Mouse (Mus musculus): ENCODE data around the gene Mthfsd.
A peak's percentile ranks its signal among the peaks of the same experiment; 100 is the strongest.
"Not testable (repeated sequence)": the region's sequence is repeated elsewhere in the genome, so short reads cannot be mapped to it uniquely, and the experiment has no call there.

Mthfsd gene

GRCm38 (mm10) chr8:121107668-121108656 lies at the start of gene Mthfsd:
Gene Mthfsd, minus strand, starts transcription at chr8:121108392.
- DNase-seq (ENCODE audit: low read depth, low spot score) = peak; percentile 92

GRCm38 (mm10) chr8:121156990-121157491 lies 48.8 kb upstream of the Mthfsd start:
- no peak for DNase-seq (ENCODE audit: low read depth, low spot score)

GRCm38 (mm10) chr8:121152394-121152793 lies 44.2 kb upstream of the Mthfsd start:
- no peak for DNase-seq (ENCODE audit: low read depth, low spot score)

GRCm38 (mm10) chr8:121148573-121149083 lies 40.4 kb upstream of the Mthfsd start:
- no peak for DNase-seq (ENCODE audit: low read depth, low spot score)

GRCm38 (mm10) chr8:121145457-121146134 lies 37.4 kb upstream of the Mthfsd start:
- not testable (repeated sequence) for DNase-seq (ENCODE audit: low read depth, low spot score)

- no peak for DNase-seq (ENCODE audit: low read depth, low spot score)
Observed at GRCm38 (mm10) chr8:121136856-121137255, 28.7 kb upstream of the Mthfsd start.

GRCm38 (mm10) chr8:121134512-121134911 lies 26.3 kb upstream of the Mthfsd start:
- no peak for DNase-seq (ENCODE audit: low read depth, low spot score)

- DNase-seq (ENCODE audit: low read depth, low spot score) = no peak
Observed at GRCm38 (mm10) chr8:121134102-121134501, 25.9 kb upstream of the Mthfsd start.

- DNase-seq (ENCODE audit: low read depth, low spot score) = no peak
Observed at GRCm38 (mm10) chr8:121132961-121133513, 24.8 kb upstream of the Mthfsd start.

- no peak for DNase-seq (ENCODE audit: low read depth, low spot score)
Observed at GRCm38 (mm10) chr8:121130522-121130921, 22.3 kb upstream of the Mthfsd start.

- no peak for DNase-seq (ENCODE audit: low read depth, low spot score)
Observed at GRCm38 (mm10) chr8:121129265-121129940, 21.2 kb upstream of the Mthfsd start.

- DNase-seq (ENCODE audit: low read depth, low spot score) = no peak
Observed at GRCm38 (mm10) chr8:121128531-121129264, 20.5 kb upstream of the Mthfsd start.

GRCm38 (mm10) chr8:121127756-121128375 lies 19.7 kb upstream of the Mthfsd start, which contains the start of gene Foxl1:
Gene Foxl1, plus strand, starts transcription at chr8:121127940.
- DNase-seq (ENCODE audit: low read depth, low spot score) = no peak

- DNase-seq (ENCODE audit: low read depth, low spot score) = no peak
Observed at GRCm38 (mm10) chr8:121127291-121127701, 19.1 kb upstream of the Mthfsd start.

GRCm38 (mm10) chr8:121126694-121127093 lies 18.5 kb upstream of the Mthfsd start:
- DNase-seq (ENCODE audit: low read depth, low spot score) = no peak

GRCm38 (mm10) chr8:121126191-121126590 lies 18.0 kb upstream of the Mthfsd start:
- DNase-seq (ENCODE audit: low read depth, low spot score) = no peak

GRCm38 (mm10) chr8:121125311-121125876 lies 17.2 kb upstream of the Mthfsd start:
- no peak for DNase-seq (ENCODE audit: low read depth, low spot score)

- no peak for DNase-seq (ENCODE audit: low read depth, low spot score)
Observed at GRCm38 (mm10) chr8:121124547-121125239, 16.5 kb upstream of the Mthfsd start.

GRCm38 (mm10) chr8:121123113-121123512 lies 14.9 kb upstream of the Mthfsd start:
- DNase-seq (ENCODE audit: low read depth, low spot score) = no peak
